Mouse (Mus musculus): ENCODE measurements around the gene Itgb2l. TPM values are rescaled to one million over a fixed set of nuclear protein-coding genes. Genes with fewer than 3 reads are reported as not detected.

Gene Itgb2l
- polyA plus RNA-seq, 1 experiment: 0.07 TPM

DNA sequence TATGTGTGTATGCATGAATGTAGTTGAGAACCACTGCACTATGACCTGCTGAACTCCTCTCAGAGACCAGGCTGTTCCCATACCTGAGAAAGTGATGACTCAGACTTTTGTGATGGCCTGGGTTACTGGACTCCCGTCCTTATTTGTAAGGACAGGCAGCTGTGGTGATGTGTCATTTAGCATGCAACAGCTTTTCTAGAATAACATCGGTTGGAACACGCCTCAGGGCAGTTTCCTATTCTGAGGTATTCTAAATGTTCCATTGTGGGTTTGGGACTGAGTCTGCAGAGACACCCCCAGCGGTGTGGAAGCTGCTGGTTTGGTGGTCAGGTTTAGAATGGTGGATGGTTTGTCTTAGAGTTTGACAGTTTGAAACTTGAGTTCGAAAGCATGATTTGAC is 54.9 kb downstream of the Itgb2l start:
- Histone ChIP-seq H3ac (ENCODE audit: control insufficient read depth, insufficient read length) (no peak overlapping the region), H3K27me3 (ENCODE audit: control insufficient read depth, insufficient read depth, insufficient read length) (no peaks in the 10 kb centered on the region), H3K4me2 (ENCODE audit: low read depth) (peak overlapping the region; percentile 19), H3K79me2 (ENCODE audit: control insufficient read depth, insufficient read depth) (no peaks in the 10 kb centered on the region), H3K36me3 (ENCODE audit: control insufficient read depth, insufficient read depth) (peaks cover 5% of the 10 kb centered on the region), H3K4me3 (no peak overlapping the region)
- TF ChIP-seq POLR2A (IDR thresholded peaks at IDR 0.05; ENCODE audit: insufficient read length, low read depth) (no peak), MYOD1 (IDR thresholded peaks at IDR 0.05; ENCODE audit: control insufficient read depth in 1 of 3, insufficient read length in 2 of 3, low read depth in 2 of 3) (peak in 1 of 3 experiments; percentile 5), MYOG (IDR thresholded peaks at IDR 0.05; ENCODE audit: control insufficient read depth in 1 of 3, insufficient read depth in 1 of 3, insufficient read length in 2 of 3, low read depth in 2 of 3) (no peak), TCF3 (IDR thresholded peaks at IDR 0.05; ENCODE audit: insufficient read length, low read depth) (no peak), TCF12 (IDR thresholded peaks at IDR 0.05; ENCODE audit: insufficient read depth, poor library complexity, severe bottlenecking) (no peak), SRF (IDR thresholded peaks at IDR 0.05; ENCODE audit: control insufficient read depth, insufficient read length, low read depth) (no peak), MAX (IDR thresholded peaks at IDR 0.05; ENCODE audit: low read depth) (no peak)

DNA sequence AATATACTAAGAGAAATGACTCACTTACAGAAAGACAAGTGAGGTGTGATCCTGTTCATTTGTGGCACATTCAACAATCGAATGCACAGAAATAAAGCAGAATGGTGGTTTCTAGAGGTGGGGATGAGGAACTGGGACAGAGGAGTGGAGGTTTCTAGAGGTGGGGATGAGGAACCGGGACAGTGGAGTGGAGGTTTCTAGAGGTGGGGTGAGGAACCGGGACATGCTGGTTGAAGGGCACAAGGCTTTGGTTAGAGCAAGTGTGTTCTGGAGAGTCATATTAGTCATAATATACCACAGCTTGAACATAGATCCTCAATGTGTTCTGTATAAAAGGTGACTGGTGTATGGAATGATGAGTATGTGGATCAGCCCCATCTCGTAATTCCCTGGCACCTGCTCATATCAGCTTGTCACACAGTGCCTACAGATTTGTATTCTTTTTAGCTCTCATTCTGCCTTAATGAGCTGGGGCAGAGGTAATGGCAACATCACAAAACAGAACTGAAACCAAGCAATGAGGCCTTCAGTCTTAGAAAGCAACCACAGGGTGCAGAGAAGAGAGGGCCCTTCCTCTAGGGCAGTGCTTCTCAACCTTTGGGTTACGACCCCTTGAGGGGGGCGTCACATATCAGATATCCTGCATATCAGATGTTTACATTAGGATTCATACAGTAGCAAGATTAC is 55.6 kb downstream of the Itgb2l start:
- H3K36me3 ChIP-seq (ENCODE audit: control insufficient read depth, insufficient read depth): peaks cover 5% of the 10 kb centered on the region
- H3K4me3 ChIP-seq: no peak overlapping the region
- no peak overlapping the region for H3K4me2 ChIP-seq (ENCODE audit: low read depth)
- H3K27me3 ChIP-seq (ENCODE audit: control insufficient read depth, insufficient read depth, insufficient read length): no peaks in the 10 kb centered on the region
- H3ac ChIP-seq (ENCODE audit: control insufficient read depth, insufficient read length): no peak overlapping the region
- no peaks in the 10 kb centered on the region for H3K79me2 ChIP-seq (ENCODE audit: control insufficient read depth, insufficient read depth)
- TF ChIP-seq MYOD1 (IDR thresholded peaks at IDR 0.05; ENCODE audit: control insufficient read depth in 1 of 3, insufficient read length in 2 of 3, low read depth in 2 of 3): no peak
- no peak for TF ChIP-seq SRF (IDR thresholded peaks at IDR 0.05; ENCODE audit: control insufficient read depth, insufficient read length, low read depth)
- TF ChIP-seq E2F4 (IDR thresholded peaks at IDR 0.05; ENCODE audit: insufficient read depth): no peak
- TF ChIP-seq MAX (IDR thresholded peaks at IDR 0.05; ENCODE audit: low read depth): no peak
- no peak for TF ChIP-seq POLR2AphosphoS2 (IDR thresholded peaks at IDR 0.05; ENCODE audit: insufficient read length, low read depth)
- TF ChIP-seq REST (IDR thresholded peaks at IDR 0.05; ENCODE audit: insufficient read depth, insufficient read length): no peak
- TF ChIP-seq POLR2A (IDR thresholded peaks at IDR 0.05; ENCODE audit: insufficient read length, low read depth): no peak
- TF ChIP-seq USF1 (IDR thresholded peaks at IDR 0.05; ENCODE audit: low read depth): no peak
- TF ChIP-seq TCF3 (IDR thresholded peaks at IDR 0.05; ENCODE audit: insufficient read length, low read depth): no peak
- no peak for TF ChIP-seq TCF12 (IDR thresholded peaks at IDR 0.05; ENCODE audit: insufficient read depth, poor library complexity, severe bottlenecking)
- TF ChIP-seq MYOG (IDR thresholded peaks at IDR 0.05; ENCODE audit: control insufficient read depth in 1 of 3, insufficient read depth in 1 of 3, insufficient read length in 2 of 3, low read depth in 2 of 3): no peak
- no peak for TF ChIP-seq CEBPB (IDR thresholded peaks at IDR 0.05; ENCODE audit: insufficient read depth, poor library complexity, severe bottlenecking)

DNA sequence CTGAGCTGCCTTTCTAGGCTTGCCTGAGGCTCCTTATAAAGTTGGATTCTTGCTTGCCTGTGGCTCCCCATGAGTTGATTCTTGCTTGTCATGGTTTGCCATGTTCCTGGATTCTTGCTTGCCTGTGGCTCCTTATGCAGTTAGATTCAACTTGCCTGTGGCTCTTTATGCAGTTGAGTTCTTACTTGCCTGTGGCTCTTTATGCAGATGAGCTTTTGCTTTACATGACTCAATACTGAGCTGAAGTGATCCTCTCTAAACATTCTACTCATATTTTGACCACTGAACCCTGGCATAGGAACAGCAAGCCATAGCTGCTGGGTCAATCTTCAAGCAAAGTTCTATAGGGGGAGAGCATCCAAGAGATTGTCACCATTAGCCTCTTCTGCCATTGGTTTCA is 58.7 kb downstream of the Itgb2l start:
- Histone ChIP-seq H3ac (ENCODE audit: control insufficient read depth, insufficient read length) (no peak overlapping the region), H3K4me2 (ENCODE audit: low read depth) (no peak overlapping the region), H3K27me3 (ENCODE audit: control insufficient read depth, insufficient read depth, insufficient read length) (no peaks in the 10 kb centered on the region), H3K4me3 (no peak overlapping the region), H3K36me3 (ENCODE audit: control insufficient read depth, insufficient read depth) (peaks cover 5% of the 10 kb centered on the region), H3K79me2 (ENCODE audit: control insufficient read depth, insufficient read depth) (no peaks in the 10 kb centered on the region)
- no peak for TF ChIP-seq E2F4 (IDR thresholded peaks at IDR 0.05; ENCODE audit: insufficient read depth)

DNA sequence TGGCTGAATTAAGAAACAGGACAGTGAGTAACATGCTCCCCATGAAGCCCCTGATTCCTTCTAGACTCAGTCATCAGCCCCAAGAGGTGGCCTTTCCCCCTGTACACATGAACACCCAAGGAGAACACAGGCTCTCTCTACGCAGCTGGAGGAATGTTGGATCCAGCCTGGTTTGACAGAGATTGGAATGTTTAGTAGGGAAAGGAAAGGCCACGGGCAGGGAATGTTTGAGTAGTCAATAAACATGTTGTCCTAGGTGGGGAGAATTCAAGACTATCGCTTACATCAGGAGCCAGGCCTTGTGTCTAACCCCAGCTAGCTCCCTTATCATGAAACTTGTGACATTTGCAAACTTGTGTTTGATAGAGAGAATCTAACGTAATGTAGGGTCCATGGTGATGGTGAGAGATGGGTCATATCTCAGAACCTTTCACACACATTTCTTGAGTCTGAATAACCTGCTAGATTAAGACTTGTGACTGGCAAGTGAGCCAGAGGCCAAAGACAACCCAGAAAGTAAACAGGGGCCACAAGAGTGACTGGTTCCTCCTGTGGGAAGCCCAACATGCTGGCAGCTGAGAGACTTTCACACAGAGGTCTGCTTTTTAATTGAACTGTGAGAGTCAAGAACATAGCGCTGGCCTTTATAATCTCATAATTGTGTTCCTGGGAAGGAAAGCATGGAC is 60.8 kb downstream of the Itgb2l start:
- TF ChIP-seq MYOD1 (IDR thresholded peaks at IDR 0.05; ENCODE audit: control insufficient read depth in 1 of 3, insufficient read length in 2 of 3, low read depth in 2 of 3) (no peak), MAX (IDR thresholded peaks at IDR 0.05; ENCODE audit: low read depth) (no peak), POLR2A (IDR thresholded peaks at IDR 0.05; ENCODE audit: insufficient read length, low read depth) (no peak), REST (IDR thresholded peaks at IDR 0.05; ENCODE audit: insufficient read depth, insufficient read length) (no peak), TCF12 (IDR thresholded peaks at IDR 0.05; ENCODE audit: insufficient read depth, poor library complexity, severe bottlenecking) (no peak), USF1 (IDR thresholded peaks at IDR 0.05; ENCODE audit: low read depth) (no peak), MYOG (IDR thresholded peaks at IDR 0.05; ENCODE audit: control insufficient read depth in 1 of 3, insufficient read depth in 1 of 3, insufficient read length in 2 of 3, low read depth in 2 of 3) (no peak), E2F4 (IDR thresholded peaks at IDR 0.05; ENCODE audit: insufficient read depth) (no peak), POLR2AphosphoS2 (IDR thresholded peaks at IDR 0.05; ENCODE audit: insufficient read length, low read depth) (no peak), CEBPB (IDR thresholded peaks at IDR 0.05; ENCODE audit: insufficient read depth, poor library complexity, severe bottlenecking) (no peak)
- peaks cover 5% of the 10 kb centered on the region for H3K36me3 ChIP-seq (ENCODE audit: control insufficient read depth, insufficient read depth)
- H3ac ChIP-seq (ENCODE audit: control insufficient read depth, insufficient read length): no peak overlapping the region
- no peaks in the 10 kb centered on the region for H3K27me3 ChIP-seq (ENCODE audit: control insufficient read depth, insufficient read depth, insufficient read length)
- no peak overlapping the region for H3K4me3 ChIP-seq
- no peak overlapping the region for H3K4me2 ChIP-seq (ENCODE audit: low read depth)
- H3K79me2 ChIP-seq (ENCODE audit: control insufficient read depth, insufficient read depth): no peaks in the 10 kb centered on the region

DNA sequence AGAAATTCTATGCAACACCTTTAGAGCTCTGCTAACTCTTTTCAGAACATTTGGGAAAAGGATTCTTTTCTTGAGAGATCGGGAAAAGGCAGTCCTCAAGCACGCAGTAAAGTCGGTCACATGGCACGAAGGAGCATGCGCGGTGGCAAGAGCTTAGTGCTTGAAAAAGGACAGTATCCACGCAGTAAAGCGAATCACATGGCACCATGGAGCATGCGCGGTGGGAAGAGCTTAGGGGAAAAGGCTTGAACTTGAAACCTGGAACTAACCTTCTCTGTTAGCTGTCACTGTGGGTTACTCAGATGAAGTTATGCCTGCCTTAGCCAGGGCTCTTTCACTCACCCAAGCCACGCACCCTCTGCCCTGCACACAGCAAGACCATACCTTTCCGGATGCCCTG is 62.0 kb downstream of the Itgb2l start:
- Histone ChIP-seq H3K36me3 (ENCODE audit: control insufficient read depth, insufficient read depth) (peaks cover under 1% of the 10 kb centered on the region), H3K4me3 (no peak overlapping the region), H3K79me2 (ENCODE audit: control insufficient read depth, insufficient read depth) (no peaks in the 10 kb centered on the region), H3ac (ENCODE audit: control insufficient read depth, insufficient read length) (no peak overlapping the region), H3K4me2 (ENCODE audit: low read depth) (no peak overlapping the region), H3K27me3 (ENCODE audit: control insufficient read depth, insufficient read depth, insufficient read length) (no peaks in the 10 kb centered on the region)
- TF ChIP-seq MYOD1 (IDR thresholded peaks at IDR 0.05; ENCODE audit: control insufficient read depth in 1 of 3, insufficient read length in 2 of 3, low read depth in 2 of 3): no peak
- TF ChIP-seq SRF (IDR thresholded peaks at IDR 0.05; ENCODE audit: control insufficient read depth, insufficient read length, low read depth): no peak
- no peak for TF ChIP-seq POLR2AphosphoS2 (IDR thresholded peaks at IDR 0.05; ENCODE audit: insufficient read length, low read depth)
- no peak for TF ChIP-seq REST (IDR thresholded peaks at IDR 0.05; ENCODE audit: insufficient read depth, insufficient read length)
- no peak for TF ChIP-seq USF1 (IDR thresholded peaks at IDR 0.05; ENCODE audit: low read depth)
- no peak for TF ChIP-seq E2F4 (IDR thresholded peaks at IDR 0.05; ENCODE audit: insufficient read depth)
- no peak for TF ChIP-seq MYOG (IDR thresholded peaks at IDR 0.05; ENCODE audit: control insufficient read depth in 1 of 3, insufficient read depth in 1 of 3, insufficient read length in 2 of 3, low read depth in 2 of 3)
- TF ChIP-seq TCF12 (IDR thresholded peaks at IDR 0.05; ENCODE audit: insufficient read depth, poor library complexity, severe bottlenecking): no peak
- TF ChIP-seq CEBPB (IDR thresholded peaks at IDR 0.05; ENCODE audit: insufficient read depth, poor library complexity, severe bottlenecking): no peak

All from myocyte (in vitro differentiated cells).